Mouse (Mus musculus): ENCODE measurements around the gene Gm12166.
"Not testable (repeated sequence)": the region's sequence is repeated elsewhere in the genome, so short reads cannot be mapped to it uniquely, and the experiment has no call there.

GRCm38 (mm10) chr11:46052105-46052659 lies at the start of gene Gm12166:
- TF ChIP-seq POLR2A, CTCF (IDR thresholded peaks at IDR 0.05; ENCODE audit: insufficient read depth, low read depth, low read length): not testable (repeated sequence)
